Mouse (Mus musculus): ENCODE measurements around the gene Loxl1.

DNA sequence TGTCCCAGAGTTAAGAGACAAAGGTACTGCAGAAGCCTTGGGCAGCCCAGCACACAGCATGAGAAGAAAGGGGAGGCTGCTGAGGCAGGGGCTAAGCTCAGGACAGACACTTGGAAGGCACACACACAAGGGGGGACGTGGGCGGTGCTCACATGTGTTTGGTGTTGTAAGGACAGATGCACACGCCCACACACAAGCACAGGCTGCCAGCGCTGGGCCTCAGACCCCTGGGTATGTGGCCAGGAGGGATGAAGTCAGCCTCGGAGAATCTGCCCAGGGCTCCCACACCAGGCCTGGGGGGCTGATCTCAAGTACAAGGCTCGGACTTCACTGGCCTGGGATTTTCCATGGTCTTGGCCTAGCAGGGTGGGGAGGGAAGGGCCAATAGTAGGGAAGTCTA, 4.6 kb downstream of the Loxl1 start:
- TF ChIP-seq CTCF (IDR thresholded peaks at IDR 0.05; ENCODE audit: low read depth) (no peak), EP300 (IDR thresholded peaks at IDR 0.05; ENCODE audit: low read depth) (no peak)

Measured in liver, embryonic 14.5 days (tissue).